Comparison of ENCODE assay signal across 7 mouse cellular contexts in genomic region chr14:30624277-30624721, GRCm38 (mm10). TPM values are rescaled to one million over a fixed set of nuclear protein-coding genes. Genes with fewer than 3 reads are reported as not detected.
DNase-seq lines count a peak whose midpoint lies in the region; ATAC-seq and TF ChIP-seq lines count a peak whose summit lies in the region.

No protein-coding gene starts in this region.

- H3K9me3 ChIP-seq in megakaryocyte, embryonic 14.5 days: no peaks in the 10 kb centered on the region
- H3K9me3 ChIP-seq in forebrain, embryonic 12.5 days: no peaks in the 10 kb centered on the region
- no peaks in the 10 kb centered on the region for H3K9me3 ChIP-seq in limb, embryonic 13.5 days

- peaks cover 89% of the 10 kb centered on the region for H3K4me1 ChIP-seq in megakaryocyte, embryonic 14.5 days
- H3K4me1 ChIP-seq in forebrain, embryonic 12.5 days: peaks cover 18% of the 10 kb centered on the region
- H3K4me1 ChIP-seq in limb, embryonic 13.5 days: peaks cover 32% of the 10 kb centered on the region
- peaks cover 30% of the 10 kb centered on the region for H3K4me1 ChIP-seq in small intestine, adult 2 months (ENCODE audit: control insufficient read depth, insufficient read depth, insufficient read length, low read length)

- peaks cover 45% of the 10 kb centered on the region for H3K36me3 ChIP-seq in megakaryocyte, embryonic 14.5 days (replicated peaks; ENCODE audit: low read length)
- H3K36me3 ChIP-seq in forebrain, embryonic 12.5 days (replicated peaks): no peaks in the 10 kb centered on the region
- peaks cover 2% of the 10 kb centered on the region; the same call in 1 of the 2 replicates for H3K36me3 ChIP-seq in limb, embryonic 13.5 days
- peaks cover 17% of the 10 kb centered on the region; the same call in 1 of the 2 replicates for H3K36me3 ChIP-seq in small intestine, adult 2 months (ENCODE audit: control insufficient read depth, insufficient read depth, low read length)

- 55% methylated on average over 8 of the region's 8 CpGs for WGBS in forebrain, embryonic 12.5 days
- 62% methylated on average over 8 of the region's 8 CpGs for WGBS in limb, embryonic 13.5 days
- 11% methylated on average over 8 of the region's 8 CpGs for WGBS in small intestine, adult 2 months

- no peak for DNase-seq in spleen, postnatal 10 days (ENCODE audit: low spot score in 2 of 2)

- TF ChIP-seq CTCF in small intestine, adult 2 months (IDR thresholded peaks at IDR 0.05; ENCODE audit: extremely low read depth, insufficient read length, insufficient replicate concordance, low read depth, low read length): peak; percentile 44; the same call in 1 of the 2 replicates

- peak overlapping the region; percentile 95 for H3K4me3 ChIP-seq in megakaryocyte, embryonic 14.5 days (replicated peaks)
- peak overlapping the region; percentile 49 for H3K4me3 ChIP-seq in forebrain, embryonic 12.5 days (replicated peaks)
- peak overlapping the region; percentile 72 for H3K4me3 ChIP-seq in limb, embryonic 13.5 days
- H3K4me3 ChIP-seq in small intestine, adult 2 months (ENCODE audit: low read depth, low read length): peak overlapping the region; percentile 90

- H3K27ac ChIP-seq in forebrain, embryonic 12.5 days: no peak overlapping the region
- H3K27ac ChIP-seq in limb, embryonic 13.5 days: no peak overlapping the region
- H3K27ac ChIP-seq in small intestine, adult 2 months (ENCODE audit: insufficient read depth, low read depth, low read length): peak overlapping the region; percentile 73

- TF ChIP-seq POLR2A in small intestine, adult 2 months (IDR thresholded peaks at IDR 0.05; ENCODE audit: low read depth, low read length): no peak

- no peak for ATAC-seq in megakaryocyte, adult 5-6 weeks (ENCODE audit: poor library complexity, severe bottlenecking)
- ATAC-seq in forebrain, embryonic 12.5 days (ENCODE audit: low FRiP score): no peak
- no peak for ATAC-seq in limb, embryonic 13.5 days (ENCODE audit: low FRiP score, low read depth)
- no peak for ATAC-seq in erythroid progenitor cell, adult 5-6 weeks (replicated peaks; ENCODE audit: low FRiP score, poor library complexity, severe bottlenecking)

- no peak overlapping the region for H3K9ac ChIP-seq in forebrain, embryonic 12.5 days
- 0 out of 2 replicates have a peak overlapping the region, but pooled peaks have one; percentile 78 for H3K9ac ChIP-seq in limb, embryonic 13.5 days

- no peaks in the 10 kb centered on the region for H3K27me3 ChIP-seq in megakaryocyte, embryonic 14.5 days (replicated peaks)
- H3K27me3 ChIP-seq in forebrain, embryonic 12.5 days: peaks cover 28% of the 10 kb centered on the region
- H3K27me3 ChIP-seq in limb, embryonic 13.5 days: no peaks in the 10 kb centered on the region
- no peaks in the 10 kb centered on the region for H3K27me3 ChIP-seq in small intestine, adult 2 months (ENCODE audit: control insufficient read depth, insufficient read depth, low read length)

- H3K4me2 ChIP-seq in forebrain, embryonic 12.5 days: peak overlapping the region; percentile 58
- H3K4me2 ChIP-seq in limb, embryonic 13.5 days (replicated peaks): peak overlapping the region; percentile 94

RNA-seq across cellular contexts. Expression of gene Prkcd, which starts 1.7 kb away (rescaled TPM):
- polyA plus RNA-seq in megakaryocyte, embryonic 14.5 days (2012; ENCODE audit: insufficient read depth, low replicate concordance): 32.1 and 64.4 TPM in 2 replicates
- total RNA-seq in megakaryocyte, adult 5-6 weeks (2015): 274 and 291 TPM in 2 replicates
- 424 and 451 TPM in 2 replicates for total RNA-seq in megakaryocyte, adult 5-6 weeks (2017)
- 25.8 and 29.0 TPM in 2 replicates for polyA plus RNA-seq in forebrain, embryonic 12.5 days (2016; fragmentation: Nextera tagmentation; extraction: Ambion mirVana)
- 50.8 and 58.5 TPM in 2 replicates for polyA plus RNA-seq in limb, embryonic 13.5 days (2015; fragmentation: Nextera tagmentation; extraction: Ambion mirVana)
- 149 and 287 TPM in 2 replicates for polyA plus RNA-seq in small intestine, adult 2 months (2012; rRNA removed)
- total RNA-seq in erythroid progenitor cell, adult 5-6 weeks (2015; ENCODE audit: low replicate concordance): 32.4 and 35.2 TPM in 2 replicates
- total RNA-seq in erythroid progenitor cell, adult 5-6 weeks (2017; ENCODE audit: low replicate concordance): 19.5 and 35.7 TPM in 2 replicates

RNA-seq across cellular contexts. Expression of gene Rft1, which starts 29.9 kb away (rescaled TPM):
- polyA plus RNA-seq in megakaryocyte, embryonic 14.5 days (2012; ENCODE audit: insufficient read depth, low replicate concordance): 2.6 and 9.1 TPM in 2 replicates
- total RNA-seq in megakaryocyte, adult 5-6 weeks (2015): 7.4 and 11.0 TPM in 2 replicates
- total RNA-seq in megakaryocyte, adult 5-6 weeks (2017): 12.8 TPM in 2 replicates
- 10.9 TPM in 2 replicates for polyA plus RNA-seq in forebrain, embryonic 12.5 days (2016; fragmentation: Nextera tagmentation; extraction: Ambion mirVana)
- polyA plus RNA-seq in limb, embryonic 13.5 days (2015; fragmentation: Nextera tagmentation; extraction: Ambion mirVana): 20.7 and 21.0 TPM in 2 replicates
- polyA plus RNA-seq in small intestine, adult 2 months (2012; rRNA removed): 3.9 and 5.6 TPM in 2 replicates
- 2.1 and 2.9 TPM in 2 replicates for total RNA-seq in erythroid progenitor cell, adult 5-6 weeks (2015; ENCODE audit: low replicate concordance)
- total RNA-seq in erythroid progenitor cell, adult 5-6 weeks (2017; ENCODE audit: low replicate concordance): 2.1 and 4.5 TPM in 2 replicates
